Mouse (Mus musculus): ENCODE measurements around the gene Atp6ap1l. TPM values are rescaled to one million over a fixed set of nuclear protein-coding genes. Genes with fewer than 3 reads are reported as not detected.

Gene Atp6ap1l
- total RNA-seq, 2 experiments from 2014 or later = not detected

DNA sequence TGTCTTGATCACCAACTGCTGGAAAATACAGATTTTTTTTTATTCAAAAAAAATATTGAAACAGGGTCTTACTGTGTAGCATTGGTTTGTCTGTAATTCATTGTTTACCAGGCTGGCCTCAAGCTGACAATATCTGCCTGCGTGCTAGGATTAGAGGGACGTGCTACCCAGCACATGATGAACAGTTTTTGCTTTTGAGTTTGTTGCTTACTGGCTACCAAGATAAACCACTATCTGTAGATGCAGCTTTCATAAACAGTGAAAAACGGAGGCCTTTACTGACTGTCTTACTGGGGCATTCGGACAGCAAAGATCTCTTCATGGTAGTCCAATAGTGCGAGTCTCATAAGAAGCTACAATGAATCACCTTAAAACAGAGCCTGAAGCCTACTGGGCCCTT is 15.0 kb downstream of the Atp6ap1l start:
- ATAC-seq (ENCODE audit: poor library complexity, severe bottlenecking) = no peak

DNA sequence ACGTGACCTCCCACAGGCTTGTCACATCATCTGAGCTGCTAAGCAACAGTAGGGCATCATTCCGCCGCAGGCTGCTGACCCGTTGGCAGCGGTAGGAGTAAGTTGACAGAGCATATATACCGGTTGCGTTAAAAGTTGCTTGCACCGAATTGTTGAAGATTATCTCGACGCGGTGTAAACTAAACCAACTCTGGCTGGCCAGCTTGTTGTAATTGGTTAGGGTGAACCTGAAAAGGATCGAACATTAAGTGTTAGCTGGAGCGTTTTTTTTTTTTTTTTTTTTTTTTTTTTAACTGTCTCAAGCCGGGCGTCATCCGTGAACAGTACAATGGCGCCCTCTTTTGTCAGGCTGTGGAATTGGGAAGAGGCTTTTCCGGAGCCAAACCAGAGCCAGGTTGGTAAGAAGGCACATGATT is 18.6 kb downstream of the Atp6ap1l start:
- ATAC-seq (ENCODE audit: poor library complexity, severe bottlenecking) = peak; percentile 79

DNA sequence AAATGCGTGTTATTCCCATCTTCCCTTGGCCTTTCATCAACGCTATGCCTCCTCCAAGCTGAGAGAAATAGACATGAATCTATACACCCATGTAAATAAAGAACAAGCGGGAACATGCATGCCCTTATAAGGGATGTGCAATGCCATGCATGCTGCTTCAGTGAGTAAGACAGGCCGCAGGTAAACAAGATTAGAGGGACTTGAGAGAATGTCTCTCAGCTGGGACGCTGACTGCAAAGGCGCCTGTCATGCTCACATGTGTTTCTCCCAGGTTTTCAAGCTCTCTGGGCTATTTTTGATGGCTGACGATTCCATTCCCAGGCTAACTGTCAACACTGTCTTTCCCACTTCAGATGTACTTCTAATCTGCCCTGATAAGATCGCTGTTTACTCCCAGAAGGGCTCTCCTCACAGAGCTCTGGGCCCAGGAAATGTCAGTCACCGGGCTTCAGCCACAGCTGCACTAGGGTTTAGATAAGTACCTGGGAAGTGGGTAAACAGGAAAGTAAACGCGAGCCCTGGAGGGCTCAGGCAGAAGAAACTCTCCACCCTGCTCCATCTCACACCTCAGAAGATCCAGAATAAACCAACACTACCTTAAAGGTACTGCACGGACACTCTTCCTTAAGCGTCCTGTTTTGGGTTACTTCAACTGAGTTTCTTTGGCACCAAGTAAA is 19.2 kb downstream of the Atp6ap1l start:
- peak; percentile 31; the same call in 1 of the 2 replicates for ATAC-seq (ENCODE audit: poor library complexity, severe bottlenecking)

DNA sequence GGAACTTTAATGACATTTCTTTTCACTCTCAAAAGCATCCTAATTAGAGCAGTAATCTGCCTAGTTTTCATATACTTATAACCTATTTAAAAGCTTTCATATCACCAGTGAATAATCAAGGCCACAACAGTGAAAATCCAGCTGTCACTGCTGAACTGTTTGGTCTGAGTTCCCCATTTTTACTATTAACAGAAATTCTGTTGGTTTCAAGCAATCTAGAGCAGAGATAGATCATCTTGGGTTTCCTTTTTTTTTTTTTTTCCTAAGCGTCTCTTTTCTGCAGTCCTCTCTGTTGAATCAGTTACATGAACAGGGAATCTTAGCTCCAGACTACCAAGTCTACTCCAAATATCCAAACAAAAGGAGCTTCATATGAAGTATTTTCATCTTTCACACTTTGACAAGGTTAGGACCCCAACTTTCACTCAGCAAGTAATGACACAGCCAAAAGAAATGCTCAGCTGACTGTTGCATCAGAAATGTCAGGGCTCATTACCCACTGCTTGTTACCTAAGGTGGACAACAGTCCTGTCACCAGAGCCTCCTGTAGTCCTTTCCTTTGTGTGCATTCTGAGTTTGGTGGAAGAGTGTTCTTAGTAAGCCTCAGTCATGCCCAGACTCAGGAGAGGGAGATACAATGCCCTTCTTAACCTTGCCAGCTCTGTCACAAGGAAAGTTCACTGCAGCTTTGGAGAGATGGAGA is 23.3 kb downstream of the Atp6ap1l start:
- no peak for ATAC-seq (ENCODE audit: poor library complexity, severe bottlenecking)

DNA sequence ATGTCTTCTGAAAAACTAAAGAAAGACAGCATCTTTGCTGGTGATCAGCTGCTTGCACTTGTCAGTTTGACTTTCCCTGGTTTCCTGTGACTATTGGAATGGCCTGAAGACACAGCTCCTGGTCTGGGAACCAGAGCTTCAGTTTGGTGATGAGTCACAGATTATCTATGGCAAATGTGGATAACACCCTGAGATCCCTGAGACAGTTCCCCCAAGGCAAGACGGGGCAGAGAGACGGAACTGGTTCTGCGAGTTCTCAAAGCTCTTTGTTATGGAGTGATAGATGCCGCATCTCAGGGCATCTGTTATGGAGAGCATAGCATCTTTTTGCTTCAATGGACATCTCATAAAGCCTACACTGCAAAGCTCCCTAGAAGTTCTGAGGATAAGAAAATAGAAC is 33.6 kb downstream of the Atp6ap1l start:
- no peak for ATAC-seq (ENCODE audit: poor library complexity, severe bottlenecking)

DNA sequence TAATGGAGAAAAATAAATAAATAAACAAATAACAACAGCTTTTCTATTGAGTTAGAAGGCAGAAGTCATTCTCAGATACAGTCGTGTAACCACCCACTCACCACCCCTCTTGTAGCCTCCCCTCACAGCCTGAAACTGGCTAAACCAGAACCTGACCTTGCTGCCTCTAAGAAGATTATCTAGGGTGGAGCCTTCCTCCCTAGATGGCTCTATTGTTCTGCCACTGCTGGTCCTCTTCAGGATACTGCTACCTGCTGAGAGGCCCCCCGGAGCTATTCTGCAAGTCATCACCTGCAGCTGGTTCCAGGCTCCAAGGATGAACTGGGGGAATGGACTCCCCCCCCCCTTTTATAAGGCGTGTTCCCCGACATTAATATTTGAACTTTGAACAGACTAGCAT is 36.0 kb downstream of the Atp6ap1l start:
- ATAC-seq (ENCODE audit: poor library complexity, severe bottlenecking) = no peak

DNA sequence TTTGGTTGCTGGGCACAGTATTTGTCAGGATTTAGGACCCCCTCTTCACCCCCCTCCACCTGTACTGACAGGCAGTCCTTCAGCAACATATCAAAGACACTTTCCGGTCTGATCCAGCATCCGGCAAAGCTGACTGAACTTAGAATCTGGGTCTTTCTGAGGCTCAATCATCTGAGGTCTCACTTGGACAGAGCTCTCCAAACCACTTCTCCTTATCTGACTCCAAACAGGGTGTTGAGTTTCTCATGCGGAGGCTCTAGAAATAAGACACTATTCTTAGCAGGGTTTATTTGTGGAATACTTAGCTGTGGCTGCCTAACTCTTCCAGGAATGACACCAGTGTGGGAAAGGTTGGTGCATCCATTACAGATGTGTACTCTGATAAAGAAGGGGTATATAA is 43.0 kb downstream of the Atp6ap1l start:
- no peak for ATAC-seq (ENCODE audit: poor library complexity, severe bottlenecking)

DNA sequence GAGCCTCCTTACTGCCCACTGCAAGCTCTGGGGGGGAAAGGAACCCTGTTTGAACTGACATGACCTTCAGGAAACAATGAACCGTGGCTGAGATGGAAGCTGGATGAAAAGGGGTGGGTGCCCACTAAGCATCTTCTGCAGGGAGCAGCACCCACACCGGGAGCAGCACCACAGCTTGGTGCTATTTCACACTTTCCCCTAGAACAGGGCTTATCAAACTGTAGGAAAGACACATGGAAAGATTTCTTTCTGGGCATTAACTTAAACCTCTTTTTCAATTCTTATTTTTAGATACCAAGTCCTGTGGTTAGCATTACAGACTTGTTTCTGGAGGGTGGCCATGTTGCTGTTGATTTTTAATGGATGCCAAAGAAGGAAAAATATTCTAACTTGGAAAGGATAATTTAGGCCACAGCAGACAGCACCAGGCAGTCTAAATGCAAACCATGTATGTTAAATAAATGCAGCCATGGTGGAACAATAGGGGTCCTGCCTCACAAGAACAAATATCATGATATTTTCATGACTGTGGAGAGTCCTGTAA is 44.2 kb downstream of the Atp6ap1l start:
- ATAC-seq (ENCODE audit: poor library complexity, severe bottlenecking) = no peak

DNA sequence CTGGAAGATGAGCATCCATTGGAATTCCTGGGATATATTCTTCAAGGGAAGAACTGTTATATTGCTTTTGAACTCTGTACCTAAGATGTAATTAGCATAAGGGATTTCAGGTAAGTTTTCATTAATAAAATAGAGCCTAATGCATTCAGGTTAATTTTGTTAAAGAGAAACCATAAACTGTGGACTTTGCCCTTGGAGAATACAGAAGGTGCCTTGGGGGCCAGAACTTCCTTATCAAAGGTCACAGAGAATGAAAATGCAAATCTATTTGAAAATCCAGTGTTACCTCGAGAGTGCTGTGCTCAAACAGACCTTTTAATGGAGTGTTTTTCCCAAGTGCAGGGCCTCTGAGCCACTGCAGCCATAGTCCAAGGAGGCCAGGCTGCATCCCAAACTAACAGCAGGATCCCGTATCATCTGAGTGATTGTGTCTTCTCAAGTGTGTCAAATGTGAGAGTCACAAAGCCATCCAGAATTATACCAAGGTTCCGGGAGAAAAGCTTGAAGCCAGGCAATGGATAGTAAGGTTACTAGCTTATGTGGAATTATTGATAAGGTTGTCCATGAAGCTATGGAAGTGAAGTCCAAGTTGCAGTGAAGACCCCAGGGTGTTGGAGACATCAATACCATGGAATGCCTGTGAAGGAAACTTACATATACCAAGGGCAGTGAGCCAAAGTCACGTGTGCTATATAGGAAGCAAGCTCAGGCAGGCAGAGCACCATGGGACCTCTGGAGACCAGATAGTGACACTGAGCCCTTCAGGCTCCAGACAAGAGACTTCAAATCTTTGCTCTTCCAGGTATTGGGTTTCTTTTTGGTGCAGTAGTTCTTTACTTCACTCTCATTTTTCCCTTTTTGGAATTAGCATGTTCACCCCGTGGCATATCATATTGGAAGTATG is 52.2 kb downstream of the Atp6ap1l start:
- no peak for ATAC-seq (ENCODE audit: poor library complexity, severe bottlenecking)

DNA sequence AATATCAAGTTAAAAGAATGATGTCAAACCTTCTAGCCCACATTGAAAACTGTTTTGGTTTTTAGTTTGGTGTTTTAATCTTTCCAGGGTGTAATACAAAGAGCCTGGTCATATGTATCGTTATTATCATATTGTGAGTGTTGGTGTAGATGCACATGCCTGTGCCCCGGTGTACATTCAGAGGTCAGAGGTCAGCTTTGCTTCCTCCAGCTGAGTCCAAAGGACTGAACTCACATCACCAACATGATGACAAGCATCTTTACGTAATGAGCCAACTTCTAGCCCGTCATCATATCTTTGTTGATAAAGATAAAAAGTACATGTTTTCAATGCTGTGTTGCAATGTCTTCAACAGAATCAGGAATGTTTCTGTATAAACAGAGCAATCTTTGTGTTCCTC is 53.4 kb downstream of the Atp6ap1l start:
- no peak for ATAC-seq (ENCODE audit: poor library complexity, severe bottlenecking)

DNA sequence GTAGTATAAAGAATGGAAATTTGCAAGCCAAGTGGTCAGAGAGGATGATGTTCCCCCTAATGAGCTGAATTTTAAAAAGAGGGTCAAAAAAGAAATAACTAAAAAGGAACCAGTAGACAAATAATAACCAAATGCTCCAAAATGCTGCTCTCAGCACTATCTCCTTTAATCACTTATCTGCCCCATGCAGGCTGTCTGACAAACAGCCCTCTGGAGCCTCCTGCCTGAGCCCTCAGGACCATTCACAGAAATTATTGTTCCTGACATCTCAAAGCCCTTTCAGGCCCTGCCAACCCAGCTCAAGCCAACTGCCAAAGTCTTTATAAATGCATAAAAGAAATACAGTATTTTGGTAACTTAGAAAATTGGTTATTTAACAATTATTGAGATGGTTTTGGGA is 61.0 kb downstream of the Atp6ap1l start:
- ATAC-seq (ENCODE audit: poor library complexity, severe bottlenecking) = no peak

DNA sequence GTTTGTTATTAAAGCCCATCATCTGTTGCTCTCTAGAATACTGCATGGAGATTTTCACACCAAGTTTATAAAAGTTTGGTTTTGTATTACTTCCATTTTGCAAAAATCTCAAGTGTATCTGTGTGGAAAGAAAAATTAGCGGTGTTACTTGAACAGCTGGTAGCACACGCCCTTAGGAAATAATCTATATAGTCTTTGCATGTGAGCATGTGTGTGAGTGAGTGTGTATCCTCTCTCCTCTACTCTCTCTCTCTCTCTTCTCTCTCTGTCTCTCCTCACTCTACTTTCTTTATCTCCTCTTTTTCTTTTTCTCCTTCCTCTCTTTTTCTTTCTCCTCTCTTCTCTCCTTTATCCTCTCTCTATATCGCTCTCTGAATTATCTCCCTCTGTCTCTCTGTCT is 61.7 kb downstream of the Atp6ap1l start:
- ATAC-seq (ENCODE audit: poor library complexity, severe bottlenecking) = no peak

DNA sequence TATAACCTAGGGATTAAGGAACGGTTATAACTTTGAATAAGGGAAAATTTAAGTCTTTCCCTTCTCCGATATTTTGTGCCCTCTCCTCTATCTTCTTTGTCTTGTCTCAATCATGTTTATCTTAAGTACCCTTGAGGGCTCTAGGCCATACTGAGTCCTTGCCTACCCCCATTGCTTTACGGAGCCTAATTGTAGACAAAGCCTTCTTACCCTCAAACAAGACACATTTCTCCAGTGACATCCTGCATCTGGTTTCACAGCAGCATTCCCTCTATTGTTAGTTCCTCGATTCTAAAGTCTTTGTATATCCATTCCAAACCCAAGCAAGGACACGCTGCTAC is 64.0 kb downstream of the Atp6ap1l start:
- 0 out of 2 replicates have a peak, but pooled peaks have one; percentile 10 for ATAC-seq (ENCODE audit: poor library complexity, severe bottlenecking)

DNA sequence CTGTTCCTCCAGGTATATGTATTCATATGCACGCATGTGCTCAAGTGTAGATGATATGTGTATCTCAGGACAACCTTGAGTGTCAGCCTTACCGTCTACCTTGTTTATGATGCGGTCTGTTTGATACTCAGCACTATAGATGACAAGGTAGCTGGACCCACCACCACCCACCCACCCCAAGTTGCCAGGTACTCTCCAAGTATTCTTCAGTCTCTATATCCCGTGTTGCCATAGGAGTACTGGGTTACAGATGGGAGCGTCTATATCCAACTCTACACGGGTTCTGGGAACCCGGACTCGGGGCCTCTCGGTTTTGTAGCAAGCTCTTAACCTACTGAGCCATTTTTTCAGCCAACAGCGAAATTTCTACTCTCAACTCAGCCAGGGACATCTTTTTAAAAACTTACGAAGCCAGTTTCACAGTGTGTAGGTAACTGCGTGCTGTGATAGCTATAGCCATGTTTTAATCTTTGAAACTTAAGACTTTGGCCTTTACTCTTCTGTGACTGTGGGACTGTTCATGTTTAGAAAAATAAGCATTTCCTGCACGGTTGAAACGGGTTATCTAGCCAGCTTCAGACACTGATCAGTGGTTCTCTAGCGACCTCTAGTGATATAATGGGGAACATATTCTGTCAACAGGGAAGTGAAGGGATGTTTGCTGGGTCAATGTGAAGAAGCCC is 64.5 kb downstream of the Atp6ap1l start:
- peak; percentile 89 for ATAC-seq (ENCODE audit: poor library complexity, severe bottlenecking)

DNA sequence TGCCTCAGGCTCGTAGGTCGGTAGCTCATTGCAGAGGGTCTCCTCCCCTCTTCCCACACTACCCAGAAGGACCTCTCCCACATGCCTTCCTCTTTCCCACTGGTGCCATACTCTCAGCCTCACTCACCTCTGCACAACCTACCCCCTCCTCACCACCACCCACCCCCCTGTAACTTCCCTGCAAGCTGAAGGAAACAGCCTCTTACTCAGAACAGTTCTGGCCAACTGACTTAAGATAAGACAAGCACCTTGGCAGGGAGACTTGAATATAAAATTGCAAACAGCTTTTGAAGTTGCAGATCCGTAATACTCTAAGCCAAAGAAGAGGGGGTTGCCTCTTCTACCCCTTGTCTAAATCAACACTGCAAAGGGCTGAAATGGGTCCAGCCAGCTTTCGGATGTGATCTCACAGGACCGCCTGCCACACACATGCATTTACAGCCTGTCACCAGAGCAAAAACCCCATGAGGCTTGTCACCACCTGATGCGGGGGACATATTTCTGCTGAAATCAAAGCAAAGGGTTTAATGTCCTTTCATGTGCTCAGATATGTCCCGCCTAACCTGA is 71.4 kb downstream of the Atp6ap1l start:
- ATAC-seq (ENCODE audit: poor library complexity, severe bottlenecking) = no peak

Other genes with a start within 250 kb of the Atp6ap1l start
- 1,373 and 1,381 TPM in 2 replicates for gene Rps23, start 17.6 kb upstream of the Atp6ap1l start, total RNA-seq (2015)
- 1,440 and 1,451 TPM in 2 replicates for gene Rps23, start 17.6 kb upstream of the Atp6ap1l start, total RNA-seq (2017)

All from megakaryocyte, adult 5-6 weeks (primary cell).